Mouse (Mus musculus): ENCODE measurements around the gene Kcnc4. TPM values are rescaled to one million over a fixed set of nuclear protein-coding genes. Genes with fewer than 3 reads are reported as not detected.

The Kcnc4 gene
- polyA plus RNA-seq, 1 experiment from 2014 or later, result 8.8 TPM

DNA sequence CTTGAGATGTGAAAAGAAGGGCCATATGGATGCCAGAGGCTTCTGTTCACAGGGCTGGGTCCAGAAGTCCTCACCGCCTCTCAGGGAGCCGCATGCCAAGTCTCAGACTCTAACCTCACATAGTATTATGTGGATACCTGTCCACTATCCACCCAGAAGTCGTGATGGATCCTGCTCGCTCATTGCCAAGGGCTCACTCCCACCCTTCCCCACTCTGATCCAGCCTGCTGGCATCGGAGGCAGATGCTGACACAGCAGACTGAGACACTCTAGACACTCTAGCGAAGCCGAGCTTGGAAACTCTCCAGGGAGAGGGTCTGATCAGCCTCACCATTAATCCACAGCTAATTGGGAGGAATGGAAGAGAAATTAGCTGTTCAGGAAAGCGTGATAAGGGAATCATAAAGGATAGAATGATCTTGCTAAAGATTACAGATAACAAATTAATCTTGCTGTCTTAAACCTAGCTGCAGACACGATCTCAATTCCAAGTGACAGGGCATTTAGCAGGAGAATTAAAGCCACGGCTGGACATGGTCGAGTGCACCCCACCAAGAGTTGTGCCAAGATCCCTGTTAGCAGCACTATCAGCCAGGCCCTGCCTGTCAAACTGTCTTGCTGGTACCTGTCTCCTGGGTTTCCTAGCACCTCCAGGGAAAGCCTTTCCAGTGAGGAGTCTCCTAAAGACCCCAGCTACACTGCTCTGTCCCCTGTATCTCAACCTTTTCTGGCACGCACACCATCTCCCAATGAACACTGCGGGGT lies 36.9 kb upstream of the Kcnc4 start:
- Histone ChIP-seq H3K36me3 (ENCODE audit: control insufficient read depth, insufficient read depth, low read length) (peaks cover 2% of the 10 kb centered on the region), H3K27ac (ENCODE audit: low read length) (peak overlapping the region; percentile 5; the same call in 1 of the 2 replicates), H3K27me3 (ENCODE audit: control insufficient read depth, insufficient read depth, low read depth, low read length) (no peaks in the 10 kb centered on the region), H3K9me3 (replicated peaks; ENCODE audit: control insufficient read depth, low read length, poor library complexity, severe bottlenecking) (no peaks in the 10 kb centered on the region), H3K4me1 (ENCODE audit: control insufficient read depth, insufficient read depth, low read length) (peaks cover 8% of the 10 kb centered on the region), H3K4me2 (ENCODE audit: low read length) (no peak overlapping the region), H3K4me3 (ENCODE audit: low read depth, low read length) (no peak overlapping the region), H3K9ac (ENCODE audit: low read depth, low read length) (no peak overlapping the region)
- 52% methylated on average over 13 of the region's 13 CpGs for WGBS
- 0 out of 2 replicates have a peak, but pooled peaks have one; percentile 47 for ATAC-seq

DNA sequence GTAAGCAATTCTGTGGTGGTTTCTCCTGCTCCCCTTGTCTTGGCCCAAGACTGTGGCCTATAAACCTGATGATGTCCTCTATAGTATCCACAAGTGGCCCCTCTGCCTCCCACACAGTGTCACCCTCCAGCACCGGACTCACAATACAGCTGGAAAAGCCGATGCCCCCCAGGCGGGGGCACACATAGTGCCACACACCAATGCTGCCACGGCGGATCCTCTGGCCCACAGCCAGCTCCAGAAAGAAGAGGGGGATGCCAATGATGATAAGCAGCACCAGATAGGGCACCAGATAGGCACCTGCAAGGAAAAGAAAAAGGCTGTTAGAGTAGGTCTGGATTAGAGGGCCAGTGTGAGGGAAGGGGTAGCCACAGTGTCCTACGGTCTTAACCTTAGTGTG lies 36.2 kb upstream of the Kcnc4 start:
- Histone ChIP-seq H3K36me3 (ENCODE audit: control insufficient read depth, insufficient read depth, low read length) (peaks cover 2% of the 10 kb centered on the region), H3K27ac (ENCODE audit: low read length) (no peak overlapping the region), H3K4me2 (ENCODE audit: low read length) (no peak overlapping the region), H3K9ac (ENCODE audit: low read depth, low read length) (no peak overlapping the region), H3K4me3 (ENCODE audit: low read depth, low read length) (no peak overlapping the region), H3K4me1 (ENCODE audit: control insufficient read depth, insufficient read depth, low read length) (peaks cover 8% of the 10 kb centered on the region; the same call in 1 of the 2 replicates), H3K27me3 (ENCODE audit: control insufficient read depth, insufficient read depth, low read depth, low read length) (no peaks in the 10 kb centered on the region), H3K9me3 (replicated peaks; ENCODE audit: control insufficient read depth, low read length, poor library complexity, severe bottlenecking) (no peaks in the 10 kb centered on the region)
- 86% methylated on average over 6 of the region's 6 CpGs for WGBS
- no peak for ATAC-seq

- Histone ChIP-seq H3K27me3 (ENCODE audit: control insufficient read depth, insufficient read depth, low read depth, low read length) (no peaks in the 10 kb centered on the region), H3K4me3 (ENCODE audit: low read depth, low read length) (no peak overlapping the region), H3K9ac (ENCODE audit: low read depth, low read length) (no peak overlapping the region), H3K4me1 (ENCODE audit: control insufficient read depth, insufficient read depth, low read length) (peaks cover 6% of the 10 kb centered on the region; the same call in 1 of the 2 replicates), H3K4me2 (ENCODE audit: low read length) (no peak overlapping the region), H3K27ac (ENCODE audit: low read length) (peak overlapping the region; percentile 14; the same call in 1 of the 2 replicates), H3K36me3 (ENCODE audit: control insufficient read depth, insufficient read depth, low read length) (no peaks in the 10 kb centered on the region; the same call in 1 of the 2 replicates), H3K9me3 (replicated peaks; ENCODE audit: control insufficient read depth, low read length, poor library complexity, severe bottlenecking) (no peaks in the 10 kb centered on the region)
- 46% methylated on average over 6 of the region's 6 CpGs for WGBS
- peak; percentile 89 for ATAC-seq
Measured at GRCm38 (mm10) chr3:107491459-107491858, 32.1 kb upstream of the Kcnc4 start.

DNA sequence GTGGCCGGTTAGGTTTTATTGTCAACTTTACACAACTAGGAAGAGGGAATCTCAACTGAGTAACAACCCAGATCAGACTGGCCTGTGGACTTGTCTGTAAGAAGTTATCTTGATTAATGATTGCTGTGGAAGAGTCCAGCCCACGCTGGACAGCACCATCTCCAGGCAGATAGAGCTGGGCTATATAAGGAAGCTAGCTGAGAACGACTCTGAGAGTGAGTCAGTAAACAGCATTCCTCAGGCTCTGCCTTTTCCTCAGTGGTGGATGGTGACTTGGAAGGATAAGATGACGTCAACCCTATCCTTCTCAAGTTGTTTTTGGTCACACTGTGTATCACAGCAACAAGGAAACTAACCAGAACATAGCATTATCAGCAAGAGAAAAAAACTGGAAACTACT lies 29.3 kb upstream of the Kcnc4 start:
- no peaks in the 10 kb centered on the region; the same call in 1 of the 2 replicates for H3K36me3 ChIP-seq (ENCODE audit: control insufficient read depth, insufficient read depth, low read length)
- peaks cover 4% of the 10 kb centered on the region; the same call in 1 of the 2 replicates for H3K4me1 ChIP-seq (ENCODE audit: control insufficient read depth, insufficient read depth, low read length)
- H3K9me3 ChIP-seq (replicated peaks; ENCODE audit: control insufficient read depth, low read length, poor library complexity, severe bottlenecking), result no peaks in the 10 kb centered on the region
- H3K4me3 ChIP-seq (ENCODE audit: low read depth, low read length), result no peak overlapping the region
- no peak overlapping the region for H3K9ac ChIP-seq (ENCODE audit: low read depth, low read length)
- no peaks in the 10 kb centered on the region for H3K27me3 ChIP-seq (ENCODE audit: control insufficient read depth, insufficient read depth, low read depth, low read length)
- H3K4me2 ChIP-seq (ENCODE audit: low read length), result no peak overlapping the region
- WGBS, result 75% methylated on average over 4 of the region's 4 CpGs
- no peak overlapping the region for H3K27ac ChIP-seq (ENCODE audit: low read length)
- ATAC-seq, result no peak

- 23% methylated on average over 11 of the region's 11 CpGs for WGBS
Measured at GRCm38 (mm10) chr3:107483290-107483689, 23.9 kb upstream of the Kcnc4 start.

DNA sequence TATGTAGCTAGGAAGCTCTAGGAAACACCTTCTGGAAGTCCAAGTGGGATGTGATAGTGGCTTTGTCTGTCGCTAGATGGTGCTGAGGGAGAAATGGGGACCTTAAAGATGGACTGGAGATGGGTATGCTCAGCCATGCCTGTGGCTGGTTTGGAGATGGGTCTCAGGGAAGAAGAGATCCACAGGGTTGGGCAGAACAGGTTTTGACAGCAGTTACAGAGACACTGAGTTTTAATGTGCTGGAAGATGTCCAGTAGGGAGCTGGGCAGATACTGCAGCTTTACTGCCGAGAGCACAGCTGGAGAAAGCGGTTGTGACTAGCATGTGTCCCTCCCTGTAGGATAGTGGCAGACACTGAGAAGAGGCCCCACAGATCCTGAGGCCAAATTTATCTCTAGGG lies 21.3 kb upstream of the Kcnc4 start:
- Histone ChIP-seq H3K36me3 (ENCODE audit: control insufficient read depth, insufficient read depth, low read length) (no peaks in the 10 kb centered on the region), H3K9ac (ENCODE audit: low read depth, low read length) (no peak overlapping the region), H3K4me3 (ENCODE audit: low read depth, low read length) (no peak overlapping the region), H3K4me1 (ENCODE audit: control insufficient read depth, insufficient read depth, low read length) (peaks cover 8% of the 10 kb centered on the region; the same call in 1 of the 2 replicates), H3K9me3 (replicated peaks; ENCODE audit: control insufficient read depth, low read length, poor library complexity, severe bottlenecking) (no peaks in the 10 kb centered on the region), H3K27me3 (ENCODE audit: control insufficient read depth, insufficient read depth, low read depth, low read length) (no peaks in the 10 kb centered on the region), H3K4me2 (ENCODE audit: low read length) (no peak overlapping the region), H3K27ac (ENCODE audit: low read length) (no peak overlapping the region)
- 69% methylated on average over 3 of the region's 3 CpGs for WGBS
- ATAC-seq, result no peak

More at GRCm38 (mm10) chr3:107483290-107483689, 23.9 kb upstream of the Kcnc4 start:
- no peak overlapping the region for H3K4me2 ChIP-seq (ENCODE audit: low read length)
- H3K36me3 ChIP-seq (ENCODE audit: control insufficient read depth, insufficient read depth, low read length), result no peaks in the 10 kb centered on the region
- peak; percentile 98 for ATAC-seq
- H3K9me3 ChIP-seq (replicated peaks; ENCODE audit: control insufficient read depth, low read length, poor library complexity, severe bottlenecking), result no peaks in the 10 kb centered on the region
- peak overlapping the region; percentile 46 for H3K27ac ChIP-seq (ENCODE audit: low read length)
- H3K4me3 ChIP-seq (ENCODE audit: low read depth, low read length), result no peak overlapping the region
- H3K4me1 ChIP-seq (ENCODE audit: control insufficient read depth, insufficient read depth, low read length), result peaks cover 8% of the 10 kb centered on the region; the same call in 1 of the 2 replicates
- no peaks in the 10 kb centered on the region for H3K27me3 ChIP-seq (ENCODE audit: control insufficient read depth, insufficient read depth, low read depth, low read length)
- no peak overlapping the region for H3K9ac ChIP-seq (ENCODE audit: low read depth, low read length)

GRCm38 (mm10) chr3:107472198-107472597 lies 12.8 kb upstream of the Kcnc4 start:
- H3K4me3 ChIP-seq (ENCODE audit: low read depth, low read length), result no peak overlapping the region
- no peaks in the 10 kb centered on the region for H3K27me3 ChIP-seq (ENCODE audit: control insufficient read depth, insufficient read depth, low read depth, low read length)
- H3K9me3 ChIP-seq (replicated peaks; ENCODE audit: control insufficient read depth, low read length, poor library complexity, severe bottlenecking), result no peaks in the 10 kb centered on the region
- 36% methylated on average over 6 of the region's 6 CpGs for WGBS
- peak; percentile 77 for ATAC-seq
- H3K27ac ChIP-seq (ENCODE audit: low read length), result 0 out of 2 replicates have a peak overlapping the region, but pooled peaks have one; percentile 35
- no peak overlapping the region for H3K9ac ChIP-seq (ENCODE audit: low read depth, low read length)
- H3K4me1 ChIP-seq (ENCODE audit: control insufficient read depth, insufficient read depth, low read length), result 0 out of 2 replicates have a peak, but pooled peaks cover 4% of the 10 kb centered on the region
- peak overlapping the region; percentile 33; the same call in 1 of the 2 replicates for H3K4me2 ChIP-seq (ENCODE audit: low read length)
- 0 out of 2 replicates have a peak, but pooled peaks cover 3% of the 10 kb centered on the region for H3K36me3 ChIP-seq (ENCODE audit: control insufficient read depth, insufficient read depth, low read length)

DNA sequence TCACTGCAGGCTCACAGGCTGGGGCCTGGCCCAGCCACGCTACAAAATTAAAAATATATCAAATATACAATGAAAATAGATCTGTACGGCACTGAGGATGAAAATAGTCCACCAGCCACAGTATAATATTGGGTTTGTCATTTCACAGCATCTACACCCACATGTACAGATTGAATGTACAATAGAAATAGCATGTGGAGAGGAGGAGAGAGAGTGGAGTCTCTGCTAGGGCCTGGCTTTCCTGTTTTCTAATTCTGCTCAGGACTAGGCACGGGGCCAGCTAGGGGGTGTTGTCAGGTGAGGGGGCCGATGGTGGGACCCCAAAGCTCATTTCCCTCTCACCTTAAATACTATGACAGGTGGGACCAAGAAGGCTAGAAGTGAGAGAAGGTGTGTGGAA lies 9.7 kb upstream of the Kcnc4 start:
- no peak overlapping the region for H3K27ac ChIP-seq (ENCODE audit: low read length)
- no peak overlapping the region for H3K4me2 ChIP-seq (ENCODE audit: low read length)
- 0 out of 2 replicates have a peak, but pooled peaks cover 4% of the 10 kb centered on the region for H3K4me1 ChIP-seq (ENCODE audit: control insufficient read depth, insufficient read depth, low read length)
- H3K27me3 ChIP-seq (ENCODE audit: control insufficient read depth, insufficient read depth, low read depth, low read length), result no peaks in the 10 kb centered on the region; the same call in 1 of the 2 replicates
- ATAC-seq, result no peak
- H3K9me3 ChIP-seq (replicated peaks; ENCODE audit: control insufficient read depth, low read length, poor library complexity, severe bottlenecking), result no peaks in the 10 kb centered on the region
- H3K4me3 ChIP-seq (ENCODE audit: low read depth, low read length), result no peak overlapping the region
- 78% methylated on average over 4 of the region's 4 CpGs for WGBS
- 0 out of 2 replicates have a peak, but pooled peaks cover 2% of the 10 kb centered on the region for H3K36me3 ChIP-seq (ENCODE audit: control insufficient read depth, insufficient read depth, low read length)
- no peak overlapping the region for H3K9ac ChIP-seq (ENCODE audit: low read depth, low read length)

DNA sequence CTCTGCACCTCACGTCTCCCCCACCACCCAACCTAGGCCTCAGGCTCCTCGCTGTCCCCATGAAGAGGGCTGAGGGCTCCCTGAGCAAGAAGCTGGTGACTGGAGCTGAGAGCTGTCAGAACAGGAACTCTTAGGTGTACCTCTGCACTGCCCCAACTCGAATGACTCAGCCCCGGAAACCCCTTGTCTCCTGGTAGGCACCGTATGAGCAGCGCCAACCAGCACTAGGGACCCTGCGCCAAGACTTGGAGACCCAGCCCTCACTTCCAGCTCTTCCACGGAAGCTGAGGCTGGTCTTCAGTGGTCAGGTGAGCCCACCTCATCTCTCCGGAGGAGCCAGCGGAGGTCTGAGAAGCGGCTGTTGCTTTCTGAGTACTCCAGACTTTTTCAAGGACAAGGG lies 8.8 kb upstream of the Kcnc4 start:
- Histone ChIP-seq H3K27ac (ENCODE audit: low read length) (no peak overlapping the region), H3K36me3 (ENCODE audit: control insufficient read depth, insufficient read depth, low read length) (no peaks in the 10 kb centered on the region), H3K4me3 (ENCODE audit: low read depth, low read length) (no peak overlapping the region), H3K4me2 (ENCODE audit: low read length) (no peak overlapping the region), H3K4me1 (ENCODE audit: control insufficient read depth, insufficient read depth, low read length) (0 out of 2 replicates have a peak, but pooled peaks cover 4% of the 10 kb centered on the region), H3K9ac (ENCODE audit: low read depth, low read length) (no peak overlapping the region), H3K27me3 (ENCODE audit: control insufficient read depth, insufficient read depth, low read depth, low read length) (peaks cover 2% of the 10 kb centered on the region; the same call in 1 of the 2 replicates), H3K9me3 (replicated peaks; ENCODE audit: control insufficient read depth, low read length, poor library complexity, severe bottlenecking) (no peaks in the 10 kb centered on the region)
- no peak for ATAC-seq
- 89% methylated on average over 11 of the region's 11 CpGs for WGBS

Data from midbrain, embryonic 16.5 days (tissue).